Mouse (Mus musculus): ENCODE measurements at regions not wholly inside any gene's neighbourhood (a gene's known extent, or its start where the extent isn't known, plus 50 kb on each side); places are given as distances from the start of the nearest gene placed in this dataset.

- TF ChIP-seq CTCF (conservative IDR thresholded peaks at IDR 0.05; ENCODE audit: insufficient read depth, insufficient read length, low read depth, low read length) (no peak), POLR2A (IDR thresholded peaks at IDR 0.05; ENCODE audit: low read depth, low read length) (no peak)
- DNase-seq = no peak
- 38% methylated on average over 7 of the region's 7 CpGs for WGBS
- Histone ChIP-seq H3K27ac (ENCODE audit: insufficient read depth, low read depth, low read length) (no peak overlapping the region), H3K4me1 (ENCODE audit: control insufficient read depth, insufficient read depth, low read length) (no peaks in the 10 kb centered on the region), H3K36me3 (ENCODE audit: control insufficient read depth, insufficient read depth, low read length) (no peaks in the 10 kb centered on the region), H3K4me3 (ENCODE audit: insufficient read depth, low read depth, low read length) (no peak overlapping the region), H3K27me3 (replicated peaks; ENCODE audit: control insufficient read depth, insufficient read depth, low read length) (no peaks in the 10 kb centered on the region)
These were observed 81.9 kb downstream of the Gm21962 start for GRCm38 (mm10) chr3:137753257-137753654.

GRCm38 (mm10) chr3:137755391-137755790 lies 84.1 kb downstream of the Gm21962 start:
- DNase-seq = no peak
- 88% methylated on average over 5 of the region's 5 CpGs for WGBS
- Histone ChIP-seq H3K4me1 (ENCODE audit: control insufficient read depth, insufficient read depth, low read length) (no peaks in the 10 kb centered on the region), H3K36me3 (ENCODE audit: control insufficient read depth, insufficient read depth, low read length) (no peaks in the 10 kb centered on the region), H3K27me3 (replicated peaks; ENCODE audit: control insufficient read depth, insufficient read depth, low read length) (no peaks in the 10 kb centered on the region), H3K4me3 (ENCODE audit: insufficient read depth, low read depth, low read length) (no peak overlapping the region), H3K27ac (ENCODE audit: insufficient read depth, low read depth, low read length) (no peak overlapping the region)
- TF ChIP-seq CTCF (conservative IDR thresholded peaks at IDR 0.05; ENCODE audit: insufficient read depth, insufficient read length, low read depth, low read length) (no peak), POLR2A (IDR thresholded peaks at IDR 0.05; ENCODE audit: low read depth, low read length) (no peak)

DNA sequence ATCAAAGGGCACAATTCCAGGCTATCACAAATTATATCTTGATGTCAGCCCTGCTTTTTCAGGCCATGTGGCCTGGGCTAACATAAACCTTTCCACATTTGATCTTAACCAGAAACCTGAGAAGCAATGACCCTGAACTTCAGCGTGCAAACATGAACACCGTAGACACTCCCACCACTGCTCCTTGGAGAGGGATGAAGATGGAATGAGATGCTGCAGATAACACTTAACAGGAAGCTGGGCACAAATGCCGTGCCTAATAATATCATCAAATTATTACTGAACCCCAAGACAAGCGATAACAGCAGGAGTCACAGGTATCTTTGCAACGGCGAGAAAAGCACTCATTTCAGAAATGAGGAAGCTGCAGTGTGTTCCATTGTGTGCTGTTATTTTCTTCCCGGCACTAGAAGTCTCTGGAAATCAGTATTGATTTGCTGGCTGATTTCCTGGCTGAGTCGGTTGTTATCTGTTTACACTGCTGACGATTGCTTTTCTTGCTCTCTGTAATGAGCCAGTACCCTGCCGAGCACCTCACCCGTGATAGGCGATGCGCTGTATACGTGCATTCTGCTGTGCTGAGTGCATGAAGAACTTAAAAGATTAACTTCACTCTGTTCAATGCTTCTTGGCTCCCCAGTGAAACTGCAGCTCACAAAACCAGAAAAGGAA lies 91.0 kb downstream of the Gm21962 start:
- Histone ChIP-seq H3K4me3 (ENCODE audit: insufficient read depth, low read depth, low read length) (no peak overlapping the region), H3K27me3 (replicated peaks; ENCODE audit: control insufficient read depth, insufficient read depth, low read length) (no peaks in the 10 kb centered on the region), H3K36me3 (ENCODE audit: control insufficient read depth, insufficient read depth, low read length) (no peaks in the 10 kb centered on the region), H3K27ac (ENCODE audit: insufficient read depth, low read depth, low read length) (no peak overlapping the region), H3K4me1 (ENCODE audit: control insufficient read depth, insufficient read depth, low read length) (no peaks in the 10 kb centered on the region)
- TF ChIP-seq CTCF (conservative IDR thresholded peaks at IDR 0.05; ENCODE audit: insufficient read depth, insufficient read length, low read depth, low read length) = no peak
- TF ChIP-seq POLR2A (IDR thresholded peaks at IDR 0.05; ENCODE audit: low read depth, low read length) = no peak
- 60% methylated on average over 14 of the region's 14 CpGs for WGBS
- DNase-seq = no peak

GRCm38 (mm10) chr3:137763406-137763805 lies 92.1 kb downstream of the Gm21962 start:
- TF ChIP-seq CTCF (conservative IDR thresholded peaks at IDR 0.05; ENCODE audit: insufficient read depth, insufficient read length, low read depth, low read length) (no peak), POLR2A (IDR thresholded peaks at IDR 0.05; ENCODE audit: low read depth, low read length) (no peak)
- Histone ChIP-seq H3K27ac (ENCODE audit: insufficient read depth, low read depth, low read length) (no peak overlapping the region), H3K4me1 (ENCODE audit: control insufficient read depth, insufficient read depth, low read length) (no peaks in the 10 kb centered on the region), H3K27me3 (replicated peaks; ENCODE audit: control insufficient read depth, insufficient read depth, low read length) (no peaks in the 10 kb centered on the region), H3K4me3 (ENCODE audit: insufficient read depth, low read depth, low read length) (no peak overlapping the region), H3K36me3 (ENCODE audit: control insufficient read depth, insufficient read depth, low read length) (no peaks in the 10 kb centered on the region)
- DNase-seq = no peak
- 94% methylated on average over 5 of the region's 5 CpGs for WGBS

GRCm38 (mm10) chr3:137768627-137769026 lies 95.7 kb upstream of the H2afz start:
- Histone ChIP-seq H3K27ac (ENCODE audit: insufficient read depth, low read depth, low read length) (no peak overlapping the region), H3K36me3 (ENCODE audit: control insufficient read depth, insufficient read depth, low read length) (no peaks in the 10 kb centered on the region), H3K4me3 (ENCODE audit: insufficient read depth, low read depth, low read length) (no peak overlapping the region), H3K4me1 (ENCODE audit: control insufficient read depth, insufficient read depth, low read length) (no peaks in the 10 kb centered on the region), H3K27me3 (replicated peaks; ENCODE audit: control insufficient read depth, insufficient read depth, low read length) (no peaks in the 10 kb centered on the region)
- 92% methylated on average over 4 of the region's 4 CpGs for WGBS
- TF ChIP-seq POLR2A (IDR thresholded peaks at IDR 0.05; ENCODE audit: low read depth, low read length) (no peak), CTCF (conservative IDR thresholded peaks at IDR 0.05; ENCODE audit: insufficient read depth, insufficient read length, low read depth, low read length) (no peak)
- DNase-seq = no peak

DNA sequence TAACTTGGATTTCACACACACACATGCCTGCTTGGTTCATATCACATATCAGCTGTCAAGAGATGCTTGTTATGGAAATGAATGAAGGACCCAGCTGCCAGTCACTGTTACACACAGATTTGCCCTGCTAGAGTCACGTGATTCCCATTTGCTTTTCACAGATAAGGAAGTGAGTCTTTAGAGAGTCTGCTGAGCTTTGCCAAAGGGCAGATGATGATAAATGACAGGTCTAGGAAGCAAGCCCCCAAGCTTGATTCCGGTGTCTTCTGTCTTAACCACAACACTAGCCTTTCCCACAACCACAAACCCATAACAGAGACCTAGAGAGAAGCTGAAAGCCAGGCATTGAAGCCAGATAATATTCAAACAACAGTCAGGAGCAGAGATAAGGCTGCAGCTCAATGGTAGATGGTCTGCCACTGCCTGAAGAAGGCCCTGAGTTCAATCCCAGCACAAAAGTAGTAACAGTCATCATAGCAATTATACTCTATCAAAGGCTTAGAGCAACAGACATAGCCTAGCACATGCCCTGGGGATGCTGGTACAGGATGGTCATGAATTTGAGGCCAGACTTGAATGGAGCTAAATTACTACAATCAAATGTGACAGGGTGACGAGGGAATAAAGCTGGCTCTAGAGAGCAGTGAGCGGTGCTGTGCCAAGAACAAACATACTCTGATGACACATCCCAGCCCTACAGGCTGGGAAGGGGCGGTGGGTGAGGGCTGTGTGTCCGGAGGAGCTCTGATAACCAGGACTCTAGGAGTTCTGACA lies 89.0 kb upstream of the H2afz start:
- H3K4me1 ChIP-seq (ENCODE audit: control insufficient read depth, insufficient read depth, low read length) = no peaks in the 10 kb centered on the region
- no peak for DNase-seq
- no peak overlapping the region for H3K27ac ChIP-seq (ENCODE audit: insufficient read depth, low read depth, low read length)
- TF ChIP-seq CTCF (conservative IDR thresholded peaks at IDR 0.05; ENCODE audit: insufficient read depth, insufficient read length, low read depth, low read length) (no peak), POLR2A (IDR thresholded peaks at IDR 0.05; ENCODE audit: low read depth, low read length) (no peak)
- no peaks in the 10 kb centered on the region for H3K27me3 ChIP-seq (replicated peaks; ENCODE audit: control insufficient read depth, insufficient read depth, low read length)
- H3K4me3 ChIP-seq (ENCODE audit: insufficient read depth, low read depth, low read length) = no peak overlapping the region
- H3K36me3 ChIP-seq (ENCODE audit: control insufficient read depth, insufficient read depth, low read length) = no peaks in the 10 kb centered on the region
- whole genome bisulfite sequencing = 78% methylated on average over 6 of the region's 6 CpGs

DNA sequence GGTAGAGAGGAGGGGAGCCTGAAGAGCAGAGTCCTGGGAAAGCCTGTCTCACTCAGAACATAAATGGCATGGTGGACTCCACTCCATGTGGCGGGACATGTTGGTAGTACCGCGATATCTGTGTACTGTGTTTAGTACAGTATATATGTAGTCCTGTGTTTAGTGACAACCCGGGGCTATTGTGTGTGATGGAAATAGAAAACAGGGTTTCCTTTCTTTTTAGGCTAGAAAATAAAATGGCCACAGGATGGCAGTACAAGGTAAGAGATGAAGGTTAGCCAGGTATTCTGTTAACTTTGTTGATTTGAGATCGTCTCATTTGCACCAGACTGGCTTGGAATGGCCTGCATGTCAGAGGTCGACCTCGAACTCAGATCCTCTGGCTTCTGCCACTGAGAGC lies 86.2 kb upstream of the H2afz start:
- DNase-seq = peak; percentile 49

More for the DNA sequence above, 86.2 kb upstream of the H2afz start:
- no peak overlapping the region for H3K27ac ChIP-seq (ENCODE audit: insufficient read depth, low read depth, low read length)
- H3K27me3 ChIP-seq (replicated peaks; ENCODE audit: control insufficient read depth, insufficient read depth, low read length) = no peaks in the 10 kb centered on the region
- WGBS = 22% methylated on average over 7 of the region's 7 CpGs
- H3K36me3 ChIP-seq (ENCODE audit: control insufficient read depth, insufficient read depth, low read length) = no peaks in the 10 kb centered on the region
- H3K4me1 ChIP-seq (ENCODE audit: control insufficient read depth, insufficient read depth, low read length) = no peaks in the 10 kb centered on the region
- TF ChIP-seq POLR2A (IDR thresholded peaks at IDR 0.05; ENCODE audit: low read depth, low read length) (no peak), CTCF (conservative IDR thresholded peaks at IDR 0.05; ENCODE audit: insufficient read depth, insufficient read length, low read depth, low read length) (0 out of 2 replicates have a peak, but pooled peaks have one; percentile 20)
- no peak overlapping the region for H3K4me3 ChIP-seq (ENCODE audit: insufficient read depth, low read depth, low read length)
